Mouse (Mus musculus) cortical plate, adult 2 months (tissue): ENCODE results near the gene AC134908.4. TPM values are rescaled to one million over a fixed set of nuclear protein-coding genes. Genes with fewer than 3 reads are reported as not detected.

Experiments
- H3K27ac ChIP-seq: fragments of 200-500 bp; 2 replicates; pipeline ENCODE4 v1.5.1; 2012; ENCODE audit warnings: low read length, control low read depth, inconsistent platforms; ENCODE audit not compliant: insufficient read depth
- H3K4me1 ChIP-seq: fragments of 200-500 bp; 2 replicates; pipeline ENCODE4 v1.6.1; 2011; ENCODE audit warnings: low read length; ENCODE audit not compliant: control insufficient read depth, insufficient read depth
- H3K4me3 ChIP-seq: fragments of 200-500 bp; 2 replicates; pipeline ENCODE4 v1.5.1; 2011; ENCODE audit warnings: mild to moderate bottlenecking, low read length, control low read depth; ENCODE audit not compliant: insufficient read depth
- CTCF ChIP-seq: fragments of 200-500 bp; IDR thresholded peaks from 2 replicates; pipeline ENCODE4 v1.5.1; 2011; ENCODE audit warnings: mild to moderate bottlenecking, control low read depth, low read length; ENCODE audit not compliant: insufficient read depth; ENCODE audit errors: extremely low read depth
- POLR2A ChIP-seq: fragments of 200-500 bp; IDR thresholded peaks from 2 replicates; pipeline ENCODE4 v1.6.1; 2011; ENCODE audit warnings: mild to moderate bottlenecking, low read length, control low read depth; ENCODE audit not compliant: insufficient read depth; ENCODE audit errors: extremely low read depth
- polyA plus RNA-seq: library from polyadenylated mRNA; depleted of rRNA; stranded (reverse); fragments of >200 nt; gene quantifications from 2 replicates; pipeline ENCODE4 v1.2.3, GENCODE M21; 2012

The AC134908.4 gene
- polyA plus RNA-seq, 1 experiment = 4.0 TPM

GRCm38 (mm10) chr17:25783861-25784574, 11.4 kb downstream of the AC134908.4 start:
- Histone ChIP-seq H3K4me1 (peaks cover 7% of the 10 kb centered on the region), H3K4me3 (peak overlapping the region; percentile 74), H3K27ac (no peak overlapping the region)
- TF ChIP-seq CTCF = no peak
- no peak for TF ChIP-seq POLR2A

- TF ChIP-seq CTCF (no peak), POLR2A (0 out of 2 replicates have a peak, but pooled peaks have one; percentile 11)
- Histone ChIP-seq H3K4me3 (peak overlapping the region; percentile 74; the same call in 1 of the 2 replicates), H3K27ac (no peak overlapping the region), H3K4me1 (peaks cover 7% of the 10 kb centered on the region)
Observed at GRCm38 (mm10) chr17:25783086-25783485, 12.4 kb downstream of the AC134908.4 start.

- no peak overlapping the region for H3K27ac ChIP-seq
- TF ChIP-seq CTCF = no peak
- TF ChIP-seq POLR2A = no peak
- peaks cover 7% of the 10 kb centered on the region for H3K4me1 ChIP-seq
- no peak overlapping the region for H3K4me3 ChIP-seq
Observed at GRCm38 (mm10) chr17:25781339-25781738, 14.1 kb downstream of the AC134908.4 start.

DNA sequence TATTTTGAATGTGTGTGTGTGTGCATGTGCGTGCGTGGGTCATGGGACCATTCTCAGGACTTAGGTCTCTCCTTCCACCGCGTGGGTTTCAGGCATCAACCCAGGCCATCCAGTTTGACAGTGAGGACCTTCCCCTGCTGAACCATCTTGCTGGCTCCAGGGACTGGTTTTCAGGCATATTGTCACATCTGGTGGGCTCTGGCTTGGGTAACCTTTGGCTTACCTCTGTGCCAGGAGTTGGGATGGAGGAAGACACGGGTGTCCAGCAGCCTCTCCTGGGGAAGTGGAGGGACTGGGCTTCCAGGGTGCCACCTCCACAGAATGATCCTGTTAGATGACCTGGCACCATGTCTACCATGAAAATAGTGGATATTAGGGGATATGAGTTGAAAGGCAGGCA, 17.5 kb downstream of the AC134908.4 start:
- peaks cover 4% of the 10 kb centered on the region; the same call in 1 of the 2 replicates for H3K4me1 ChIP-seq
- TF ChIP-seq POLR2A = no peak
- TF ChIP-seq CTCF = no peak
- H3K4me3 ChIP-seq = no peak overlapping the region

GRCm38 (mm10) chr17:25775318-25776062, 20.0 kb downstream of the AC134908.4 start:
- H3K4me3 ChIP-seq = no peak overlapping the region
- H3K27ac ChIP-seq = no peak overlapping the region
- H3K4me1 ChIP-seq = peaks cover 4% of the 10 kb centered on the region; the same call in 1 of the 2 replicates
- TF ChIP-seq CTCF = no peak
- no peak for TF ChIP-seq POLR2A

More for the DNA sequence above, 17.5 kb downstream of the AC134908.4 start:
- H3K27ac ChIP-seq = no peak overlapping the region

DNA sequence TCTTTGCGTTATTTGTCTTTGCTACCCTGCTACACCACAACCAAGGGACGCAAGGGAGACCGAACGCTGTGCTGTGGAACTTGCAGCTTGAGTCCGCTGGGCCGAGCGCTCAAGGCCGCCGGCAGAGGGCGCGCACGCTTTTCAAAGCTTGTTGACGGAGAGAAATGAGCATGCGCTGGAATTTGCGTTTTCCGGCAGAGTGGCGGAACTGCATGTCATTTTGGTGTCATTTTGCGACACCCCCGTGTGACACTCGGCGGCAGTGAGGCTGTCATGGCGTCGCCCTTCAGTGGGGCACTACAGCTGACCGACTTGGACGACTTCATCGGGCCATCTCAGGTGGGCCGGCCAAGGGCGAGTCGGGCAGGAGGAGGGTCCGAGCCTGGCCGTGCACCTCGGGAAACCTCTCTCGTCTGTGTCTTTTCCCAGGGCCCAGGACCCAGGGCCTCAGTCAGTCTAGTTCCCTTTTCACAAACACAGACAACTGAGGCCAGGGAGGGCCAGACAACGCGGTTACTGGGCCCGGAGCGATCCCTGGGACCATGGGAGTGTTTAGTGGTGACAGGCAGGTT, 21.8 kb downstream of the AC134908.4 start, which contains the start of gene Narfl:
Gene Narfl (plus strand): TSS at position 228 of the 572 bp plus-strand sequence.
- TF ChIP-seq CTCF (peak; percentile 91), POLR2A (peak; percentile 81)

DNA sequence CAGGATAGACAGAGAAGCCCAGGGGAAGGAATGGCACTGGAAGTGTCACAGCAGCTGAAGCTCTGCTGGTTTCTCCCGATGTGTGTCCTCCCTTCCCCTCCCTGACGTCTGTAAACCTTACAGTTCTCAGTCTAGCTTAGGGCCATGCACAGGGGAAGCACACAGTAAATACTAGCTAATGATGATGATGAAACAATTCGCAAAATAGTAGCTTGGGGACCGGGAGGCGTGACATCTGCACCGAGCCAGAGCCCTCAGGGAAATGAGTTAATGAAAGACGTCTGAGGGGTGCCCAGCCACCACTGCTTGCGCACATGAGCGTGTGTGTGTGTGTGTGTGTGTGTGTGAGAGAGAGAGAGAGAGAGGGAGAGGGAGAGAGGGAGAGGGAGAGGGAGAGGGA, 26.1 kb downstream of the AC134908.4 start:
- no peak for TF ChIP-seq POLR2A
- no peak for TF ChIP-seq CTCF
- no peak overlapping the region for H3K4me3 ChIP-seq
- H3K4me1 ChIP-seq = peaks cover under 1% of the 10 kb centered on the region; the same call in 1 of the 2 replicates

More for the DNA sequence above, 21.8 kb downstream of the AC134908.4 start, which contains the start of gene Narfl:
- H3K27ac ChIP-seq = peak within 1 kb of the TSS; percentile 11; the same call in 1 of the 2 replicates
- peaks cover 4% of the 10 kb centered on the region; the same call in 1 of the 2 replicates for H3K4me1 ChIP-seq
- peak within 1 kb of the TSS; percentile 57 for H3K4me3 ChIP-seq

GRCm38 (mm10) chr17:25765886-25766285, 29.6 kb downstream of the AC134908.4 start:
- H3K4me1 ChIP-seq = peaks cover 7% of the 10 kb centered on the region
- no peak overlapping the region for H3K27ac ChIP-seq
- TF ChIP-seq CTCF (no peak), POLR2A (no peak)
- H3K4me3 ChIP-seq = no peak overlapping the region

More for the DNA sequence above, 26.1 kb downstream of the AC134908.4 start:
- no peak overlapping the region for H3K27ac ChIP-seq

GRCm38 (mm10) chr17:25762591-25762990, 32.9 kb downstream of the AC134908.4 start:
- peaks cover 10% of the 10 kb centered on the region for H3K4me1 ChIP-seq
- H3K27ac ChIP-seq = no peak overlapping the region
- H3K4me3 ChIP-seq = no peak overlapping the region
- TF ChIP-seq POLR2A = no peak
- no peak for TF ChIP-seq CTCF
